Mouse (Mus musculus) heart, postnatal 10 days (tissue): ENCODE measurements at regions not wholly inside any gene's neighbourhood (a gene's known extent, or its start where the extent isn't known, plus 50 kb on each side); places are given as distances from the start of the nearest gene placed in this dataset.
"Not testable (repeated sequence)": the region's sequence is repeated elsewhere in the genome, so short reads cannot be mapped to it uniquely, and the experiment has no call there.

Source experiments
- DNase-seq, 2 experiments: peaks; one replicate each; pipeline ENCODE4 v3.0.0; 2021
- intact Hi-C: fragments of 180-260 bp; cut with DNase I; formaldehyde crosslinking; loops from one replicate; pipeline ENCODE4 v1.15.1; 2025

DNA sequence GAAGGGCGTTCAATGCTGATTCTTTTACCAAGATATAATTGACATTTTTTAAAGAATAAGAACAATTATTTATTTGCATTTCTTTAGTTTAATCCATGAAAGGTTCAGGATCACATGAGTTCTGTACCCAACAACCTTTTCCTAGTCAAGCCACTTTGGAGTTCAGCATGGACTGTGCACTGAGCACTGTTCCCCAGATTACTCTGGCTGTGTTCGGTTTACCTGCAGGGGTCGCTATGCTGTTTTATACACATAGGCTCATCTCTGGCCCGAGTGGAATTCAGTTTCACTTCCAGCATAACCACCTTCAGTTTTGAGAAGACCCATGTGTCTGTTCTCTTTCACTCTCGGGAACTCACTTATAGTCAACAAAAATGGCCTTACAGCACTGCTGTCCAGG lies 93.5 kb upstream of the Smarcad1 start:
- intact Hi-C loops: not testable (repeated sequence)

DNA sequence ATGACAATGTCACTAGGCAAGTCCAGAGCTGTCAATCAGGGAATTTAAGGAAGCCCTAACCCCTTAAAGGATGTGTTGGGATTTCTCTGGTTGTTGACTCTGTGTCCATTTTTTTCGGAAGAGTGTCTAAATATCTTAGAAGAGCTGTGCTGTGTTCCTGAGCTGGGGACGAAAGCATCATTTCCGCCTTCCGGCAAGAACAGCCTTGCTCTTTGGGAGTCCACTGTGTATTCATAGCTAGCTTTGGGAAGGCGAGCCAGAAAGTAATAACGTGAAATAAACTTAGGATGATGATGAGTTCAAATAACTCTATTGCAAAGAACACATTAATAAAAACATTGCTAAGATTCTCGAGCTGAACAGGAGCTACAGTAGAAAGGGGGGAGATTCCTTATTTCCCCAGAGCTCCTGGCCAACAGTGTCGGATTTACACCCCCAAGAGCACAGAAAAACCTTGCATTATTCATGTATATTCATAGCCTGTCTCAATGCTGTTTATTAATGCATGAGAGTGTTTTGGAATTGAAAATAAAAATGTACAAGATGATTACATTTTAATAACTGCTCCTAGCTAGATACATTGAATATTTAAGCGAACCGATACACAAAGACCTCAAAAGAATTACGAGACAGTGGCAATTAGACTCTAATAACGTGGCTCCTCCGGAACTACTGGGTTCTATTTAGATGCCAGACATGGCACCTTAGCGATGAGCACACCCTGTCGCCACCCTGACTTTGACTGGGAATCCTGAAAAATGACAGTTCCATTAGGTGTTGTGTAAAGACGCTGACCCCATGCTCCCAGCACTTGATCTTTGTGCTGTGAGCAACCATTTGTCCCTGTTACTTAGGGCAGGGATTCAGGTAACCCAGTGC lies 80.5 kb upstream of the Smarcad1 start:
- no peak for DNase-seq
- intact Hi-C loops: no loop called here

More for the DNA sequence above, 93.5 kb upstream of the Smarcad1 start:
- not testable (repeated sequence) for DNase-seq

DNA sequence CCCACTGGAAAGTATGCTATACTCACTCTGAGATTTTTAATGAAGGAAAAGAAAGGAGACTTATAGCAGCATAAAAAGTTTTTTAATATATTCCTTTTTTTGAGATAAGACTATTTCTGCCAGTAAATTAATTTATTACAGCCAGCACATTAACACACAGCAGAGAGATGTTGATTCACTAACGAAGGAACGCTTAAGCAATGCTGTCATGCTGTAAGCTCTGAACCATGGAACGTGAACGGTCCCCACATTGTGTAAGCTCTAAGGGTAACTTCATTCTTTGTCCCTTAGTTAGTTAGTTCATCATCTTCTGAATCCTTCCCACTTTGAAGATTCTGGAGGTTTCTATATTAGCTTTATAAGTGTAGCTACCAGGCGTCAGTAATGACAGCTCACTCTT lies 79.8 kb upstream of the Smarcad1 start:
- DNase-seq: no peak
- intact Hi-C loops: no loop called here

DNA sequence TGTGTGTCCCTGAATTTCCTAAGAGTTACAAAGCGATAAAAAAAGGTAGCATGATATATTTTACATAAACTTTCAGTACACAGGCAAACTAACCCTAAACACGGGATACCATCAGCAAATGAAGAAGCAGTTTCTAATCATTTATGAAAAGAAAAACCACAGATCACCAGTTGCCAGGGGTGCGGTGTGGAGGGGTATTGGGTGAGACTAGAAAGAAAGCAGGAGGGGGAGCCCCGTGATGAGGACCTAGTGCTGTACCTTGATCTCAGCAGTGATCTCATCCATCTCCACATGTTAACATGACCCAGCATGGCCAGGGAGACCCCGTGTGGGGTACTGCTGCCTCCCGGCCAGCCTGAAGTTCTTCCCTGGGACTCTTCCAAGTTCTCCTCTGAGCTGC lies 77.7 kb upstream of the Smarcad1 start:
- DNase-seq: no peak
- intact Hi-C loops: no loop called here

DNA sequence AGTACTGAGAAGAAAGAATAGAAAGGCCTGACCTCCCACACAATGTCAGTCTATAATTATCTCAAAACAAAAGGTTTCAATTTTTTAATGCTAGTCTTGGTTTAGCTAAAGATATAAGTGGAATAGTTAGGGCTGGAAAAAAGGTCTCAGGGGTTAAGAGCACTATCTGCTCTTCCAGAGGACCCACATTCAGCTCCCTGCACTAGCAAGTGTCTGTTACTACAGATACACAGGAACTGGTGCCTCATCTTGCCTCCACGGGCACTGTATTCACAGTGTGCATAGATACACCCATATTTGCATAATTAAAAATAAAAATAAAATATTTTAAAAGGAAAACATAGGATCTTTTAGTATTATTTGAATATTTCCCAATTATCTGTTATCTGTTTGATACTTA lies 77.2 kb upstream of the Smarcad1 start:
- no peak for DNase-seq
- intact Hi-C loops: no loop called here

DNA sequence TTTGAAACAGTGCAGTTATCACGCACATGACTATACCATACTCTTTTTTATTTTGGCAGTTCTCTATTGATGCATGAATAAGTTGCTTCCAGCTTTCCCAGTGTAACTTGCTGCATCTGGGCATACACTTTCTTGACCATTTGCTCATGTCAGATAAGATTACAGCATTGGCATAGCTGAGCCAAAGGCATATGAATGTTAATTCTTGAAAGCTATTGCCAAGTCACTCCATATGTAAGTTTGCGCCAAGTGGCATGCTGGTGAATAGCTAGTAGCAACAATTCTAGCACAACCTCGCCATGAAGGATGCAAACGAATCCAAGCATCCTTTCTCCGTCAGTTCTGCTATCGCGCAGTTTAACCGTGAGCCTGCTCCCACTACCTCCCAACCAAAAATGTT lies 72.2 kb upstream of the Smarcad1 start:
- intact Hi-C loops: loop anchor here (5.0 kb wide), 1 partner anchor 112 kb away; no protein-coding TSS in a partner anchor
- DNase-seq: no peak

DNA sequence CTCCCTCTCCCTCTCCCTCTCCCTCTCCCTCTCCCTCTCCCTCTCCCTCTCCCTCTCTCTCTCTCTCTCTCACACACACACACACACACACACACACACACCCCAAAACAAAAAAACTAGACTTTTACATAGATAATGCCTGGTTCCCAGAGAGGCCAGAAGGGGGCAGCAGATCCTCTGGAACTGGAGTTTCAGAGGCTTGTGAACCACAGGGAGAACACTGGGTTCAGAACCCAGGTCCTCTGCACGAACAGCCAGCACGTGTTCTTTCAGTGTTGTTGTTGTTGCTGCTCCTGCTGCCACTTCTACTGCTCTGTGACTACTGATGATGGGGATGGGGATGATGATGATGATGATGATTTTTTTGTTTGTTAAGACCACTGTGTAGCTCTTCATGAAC lies 68.4 kb upstream of the Smarcad1 start:
- peak in 1 of 2 experiments; percentile 30 for DNase-seq
- intact Hi-C loops: loop anchor here (5.0 kb wide), 1 partner anchor 108 kb away; no protein-coding TSS in a partner anchor

DNA sequence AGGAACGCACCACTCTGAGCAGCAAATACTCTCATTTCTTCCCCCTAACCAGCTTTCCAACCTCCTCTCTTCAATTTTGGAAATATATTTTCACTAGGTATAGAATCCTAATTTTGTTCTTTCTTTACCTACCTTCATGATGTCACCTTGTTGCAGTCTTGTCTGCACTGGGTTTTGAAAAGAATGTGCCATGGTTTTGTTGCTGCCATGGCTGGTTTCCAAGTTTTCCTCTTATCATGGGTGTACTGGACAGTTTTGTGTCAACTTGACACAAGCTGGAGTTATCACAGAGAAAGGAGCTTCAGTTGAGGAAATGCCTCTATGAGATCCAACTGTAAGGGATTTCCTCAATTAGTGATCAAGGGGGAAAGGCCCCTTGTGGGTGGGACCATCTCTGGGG lies 67.9 kb upstream of the Smarcad1 start:
- DNase-seq: peak in 1 of 2 experiments; percentile 2
- intact Hi-C loops: loop anchor here (5.0 kb wide), 1 partner anchor 108 kb away; no protein-coding TSS in a partner anchor

DNA sequence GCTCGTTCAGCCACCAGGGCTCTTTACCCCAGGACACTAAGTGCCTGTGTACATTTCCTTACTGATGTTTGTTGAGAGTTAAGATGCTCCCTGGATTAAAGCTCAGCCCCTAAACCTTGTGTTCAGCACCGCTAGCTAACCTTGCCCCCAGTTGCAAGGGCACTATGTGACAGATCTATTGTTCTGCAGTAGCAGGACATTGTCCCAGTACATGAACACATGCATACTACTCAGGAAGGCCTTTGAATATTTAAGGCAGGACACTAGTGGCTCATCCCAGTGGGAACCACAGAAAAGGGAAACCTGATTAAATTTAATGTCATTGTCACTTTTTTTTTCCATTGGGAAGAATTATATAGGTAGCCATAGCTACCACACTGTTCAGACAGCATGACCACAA lies 60.3 kb upstream of the Smarcad1 start:
- intact Hi-C loops: no loop called here
- DNase-seq: no peak
